ENCODE assay signal across 9 mouse cellular contexts in the genomic region with DNA sequence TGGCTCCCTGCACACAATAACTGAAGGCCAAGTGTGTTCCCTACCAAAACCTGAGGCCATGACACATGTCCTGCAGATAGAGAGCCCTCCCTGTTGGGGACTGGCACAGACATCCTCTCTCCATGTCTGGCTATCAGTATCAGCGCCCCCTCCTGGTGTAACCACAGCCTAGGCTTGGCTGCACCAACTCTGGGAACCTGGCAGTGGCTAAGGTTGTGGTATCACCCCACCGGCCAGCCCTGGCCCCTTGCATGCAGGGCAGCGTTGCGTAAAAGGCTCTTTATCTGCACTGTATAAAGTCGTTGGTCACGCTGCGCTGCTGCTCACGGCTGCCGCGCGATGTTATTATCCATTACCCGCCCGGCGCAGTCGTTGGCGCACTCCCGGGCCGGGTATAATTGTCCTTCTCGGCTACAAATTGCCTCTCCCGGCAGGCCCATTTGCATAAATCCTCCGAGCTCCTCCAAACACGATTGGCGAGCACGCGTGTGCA. TPM values are rescaled to one million over a fixed set of nuclear protein-coding genes. Genes with fewer than 3 reads are reported as not detected.
DNase-seq lines count a peak whose midpoint lies in the region; ATAC-seq lines count a peak whose summit lies in the region.
"Had no signal": no experiment of that assay in that cellular context is flagged by ENCODE, and none has a peak within 500 bp of the region (broad histone marks: within the 10 kb centered on the region; RNA-seq: fewer than 3 reads in every experiment).

No protein-coding gene starts in this region.

- H3K4me3 ChIP-seq in heart, embryonic 10.5 days = no peak overlapping the region
- no peak overlapping the region for H3K4me3 ChIP-seq in midbrain, embryonic 13.5 days (replicated peaks)
- H3K4me3 ChIP-seq: stomach, embryonic 15.5 days had no signal

- no peaks in the 10 kb centered on the region for H3K27me3 ChIP-seq in heart, embryonic 10.5 days (ENCODE audit: insufficient read depth, poor library complexity, severe bottlenecking)
- no peaks in the 10 kb centered on the region for H3K27me3 ChIP-seq in midbrain, embryonic 13.5 days
- H3K27me3 ChIP-seq: stomach, embryonic 15.5 days had no signal

- no peak for DNase-seq in heart, embryonic 10.5 days (ENCODE audit: low spot score)
- DNase-seq in heart, adult 11 months = no peak
- peak; percentile 48 for DNase-seq in WW6 (ENCODE audit: low read depth, low spot score)
- peak; percentile 75 to 80 for DNase-seq in cerebellum, postnatal 36 days
- peak; percentile 47 to 68 for DNase-seq in gastrocnemius, postnatal 36 days
- DNase-seq in layer of hippocampus, adult 8-10 months (ENCODE audit: low spot score in 2 of 2) = peak; percentile 51 to 55

- ATAC-seq in midbrain, embryonic 13.5 days = peak; percentile 90
- no peak for ATAC-seq in activated CD4-positive, CD25-positive, alpha-beta regulatory T cell, adult 4 months

- intact Hi-C loops in gastrocnemius, postnatal 36 days (cut with DNase I) = no loop called here

- H3K4me1 ChIP-seq in heart, embryonic 10.5 days = peaks cover 56% of the 10 kb centered on the region
- H3K4me1 ChIP-seq in midbrain, embryonic 13.5 days (replicated peaks) = peaks cover 28% of the 10 kb centered on the region

- H3K36me3 ChIP-seq in heart, embryonic 10.5 days = peaks cover 98% of the 10 kb centered on the region
- peaks cover 97% of the 10 kb centered on the region for H3K36me3 ChIP-seq in midbrain, embryonic 13.5 days

- 80% methylated on average over 25 of the region's 25 CpGs for WGBS in heart, embryonic 10.5 days
- 16% methylated on average over 25 of the region's 25 CpGs for WGBS in midbrain, embryonic 13.5 days

- peak overlapping the region; percentile 16; the same call in 1 of the 2 replicates for H3K4me2 ChIP-seq in midbrain, embryonic 13.5 days (replicated peaks)
- H3K4me2 ChIP-seq: stomach, embryonic 15.5 days had no signal

- H3K9ac ChIP-seq in midbrain, embryonic 13.5 days (replicated peaks) = 0 out of 2 replicates have a peak overlapping the region, but pooled peaks have one; percentile 48
- H3K9ac ChIP-seq: stomach, embryonic 15.5 days had no signal

- peak overlapping the region; percentile 80; the same call in 1 of the 2 replicates for H3K27ac ChIP-seq in heart, embryonic 10.5 days
- peak overlapping the region; percentile 82 for H3K27ac ChIP-seq in midbrain, embryonic 13.5 days

- no peaks in the 10 kb centered on the region for H3K9me3 ChIP-seq in heart, embryonic 10.5 days
- no peaks in the 10 kb centered on the region for H3K9me3 ChIP-seq in midbrain, embryonic 13.5 days
- H3K9me3 ChIP-seq: stomach, embryonic 15.5 days had no signal

RNA-seq across cellular contexts. Expression of a gene that starts 47.6 kb away (rescaled TPM):
- 7.7 and 12.9 TPM in 2 replicates for polyA plus RNA-seq in heart, embryonic 10.5 days (2016; fragmentation: Nextera tagmentation; extraction: Ambion mirVana)
- total RNA-seq in gastrocnemius, postnatal 36 days (2021) = 1 to 10 TPM; 2.3 to 4.1 TPM
- 10 to 100 TPM; 20.0 to 23.4 (median 21.4) TPM for total RNA-seq in layer of hippocampus, adult 8-10 months (2022)
- 17.4 and 19.5 TPM in 2 replicates for polyA plus RNA-seq in midbrain, embryonic 13.5 days (2015; fragmentation: Nextera tagmentation; extraction: Ambion mirVana)
- polyA plus RNA-seq in activated CD4-positive, CD25-positive, alpha-beta regulatory T cell, adult 4 months (2017; shearing (Covaris generic)) = not detected

Comparison
In these comparisons a context has a peak if more than half of its experiments do, and no peak if none do; other contexts are left out.
1. DNase-seq: peak in WW6 (single experiment), cerebellum, postnatal 36 days (2 of 2), gastrocnemius, postnatal 36 days (2 of 2) and layer of hippocampus, adult 8-10 months (2 of 2); none in heart, embryonic 10.5 days (single experiment) and heart, adult 11 months (single experiment).